Mouse (Mus musculus) layer of hippocampus, adult 8-10 months (tissue): Measurements from ENCODE around the gene Olfr1037. TPM values are rescaled to one million over a fixed set of nuclear protein-coding genes. Genes with fewer than 3 reads are reported as not detected.
"Not testable (repeated sequence)": the region's sequence is repeated elsewhere in the genome, so short reads cannot be mapped to it uniquely, and the experiment has no call there.

Source experiments
- DNase-seq, 2 experiments: peaks; one replicate each; pipeline ENCODE4 v3.0.0; 2022; ENCODE audit warnings: low spot score in 2 of 2
- total RNA-seq, 4 experiments: library from RNA; stranded (reverse); gene quantifications; 2 replicates each; pipeline ENCODE4 v1.2.4; 2022

Olfr1037 gene
- total RNA-seq = not detected

GRCm38 (mm10) chr2:86087285-86087684 lies at the start of gene Olfr1037:
Gene Olfr1037, minus strand, starts transcription at chr2:86087385.
- DNase-seq = no peak

DNA sequence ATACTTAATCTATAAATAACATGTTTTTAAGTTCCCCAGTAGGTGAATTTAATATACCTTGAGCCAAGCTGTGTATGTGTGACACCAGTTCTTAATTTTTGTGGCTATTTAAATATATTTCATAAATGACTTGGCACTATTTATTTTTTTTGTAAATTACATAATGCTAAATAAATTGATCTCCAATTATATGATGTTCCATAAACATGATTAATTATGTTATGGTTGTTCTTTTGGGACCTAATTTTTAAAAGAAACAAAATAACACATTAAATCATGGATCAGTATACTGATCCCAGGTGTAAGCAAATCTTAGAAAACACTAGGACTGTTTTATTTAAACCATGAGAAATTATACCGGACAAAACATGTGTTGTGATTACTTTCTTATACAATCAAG lies 48.6 kb upstream of the Olfr1037 start, which contains the start of gene Olfr1039:
TSS of gene Olfr1039 (minus strand) at position 101 of the 400 bp plus-strand sequence.
- no peak for DNase-seq

DNA sequence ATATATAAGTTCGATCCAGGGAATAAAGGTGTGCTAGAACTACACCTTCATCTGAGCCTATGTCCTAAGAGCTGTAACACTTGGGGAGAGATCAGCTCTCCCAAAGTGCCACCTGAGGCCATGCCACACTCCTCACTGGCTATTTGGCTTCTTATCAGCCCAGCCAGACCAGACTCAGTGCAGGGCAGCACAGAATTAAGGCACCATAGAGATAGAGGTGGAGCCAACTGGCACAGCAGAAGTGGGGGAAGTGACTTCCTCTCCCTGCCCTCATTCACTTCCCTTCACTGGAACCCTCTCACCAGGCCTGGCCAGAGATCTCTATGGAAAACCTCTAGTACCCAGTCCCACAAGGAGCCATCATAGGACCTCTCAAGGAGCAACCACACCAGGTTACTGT lies 6.7 kb downstream of the Olfr1037 start:
- DNase-seq = not testable (repeated sequence)

DNA sequence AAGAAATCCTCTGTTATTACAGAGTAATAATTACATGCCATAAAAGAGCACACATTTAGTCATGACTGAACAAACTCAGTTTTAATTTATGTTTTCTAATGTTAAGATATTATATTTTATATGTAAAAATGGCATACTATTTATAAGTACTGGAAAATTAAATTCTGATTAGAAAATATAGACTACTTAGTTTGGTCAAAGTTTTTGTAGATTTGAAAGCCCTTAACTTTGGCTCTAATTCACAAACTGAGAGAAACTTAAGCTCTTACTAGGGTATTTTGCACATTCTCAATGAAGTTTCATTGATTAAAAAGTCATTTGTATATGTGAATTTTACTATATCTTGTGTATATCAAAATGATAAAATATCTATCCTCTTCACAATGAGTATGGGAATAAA lies 13.5 kb downstream of the Olfr1037 start, which contains the start of gene Olfr1036:
TSS of gene Olfr1036 (plus strand) at position 301 of the 400 bp plus-strand sequence.
- DNase-seq = not testable (repeated sequence)

DNA sequence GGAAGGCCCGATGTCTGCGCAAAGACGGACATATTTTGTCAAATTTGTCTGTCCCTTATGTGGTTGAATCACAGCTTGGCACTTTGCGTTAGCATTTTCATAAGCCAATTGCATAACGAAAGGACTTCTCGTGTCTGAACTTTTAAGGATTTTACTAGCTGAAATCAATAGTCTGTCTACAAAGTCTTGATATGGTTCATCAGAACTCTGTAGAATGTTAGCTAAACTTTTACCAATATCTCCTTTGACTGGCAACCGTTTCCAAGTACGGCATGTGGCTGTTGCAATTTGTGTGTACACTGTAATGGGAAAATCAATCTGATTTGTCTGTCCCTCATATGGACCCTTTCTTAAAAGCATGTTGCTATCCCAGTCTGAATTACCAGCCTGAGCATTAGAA lies 17.0 kb downstream of the Olfr1037 start:
- no peak for DNase-seq

GRCm38 (mm10) chr2:86063766-86064165 lies 23.4 kb downstream of the Olfr1037 start:
- not testable (repeated sequence) for DNase-seq

DNA sequence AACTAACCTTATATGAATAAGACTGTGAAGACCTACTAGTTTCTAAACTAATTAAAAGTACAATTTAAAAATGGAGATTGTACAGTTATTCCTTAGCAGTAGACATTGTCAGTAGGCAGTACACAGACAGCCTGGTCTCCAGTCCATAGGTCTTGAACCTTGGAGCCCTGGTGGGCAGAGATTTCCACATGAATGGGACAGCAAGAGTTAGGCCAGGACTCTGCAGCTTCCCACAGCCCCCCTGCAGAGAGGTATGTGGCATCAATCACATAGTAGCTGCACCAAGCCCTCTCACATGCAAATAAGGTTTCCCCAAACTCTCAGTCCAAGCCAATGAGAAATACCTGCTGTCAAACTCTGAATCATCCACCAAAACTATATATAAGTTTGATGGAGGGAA lies 36.4 kb downstream of the Olfr1037 start:
- DNase-seq = not testable (repeated sequence)

- no peak for DNase-seq
Observed at GRCm38 (mm10) chr2:86045561-86045960, 41.6 kb downstream of the Olfr1037 start, which contains the start of gene Olfr1034. Gene Olfr1034, plus strand, starts transcription at chr2:86045861.

Other genes starting within 250 kb of the Olfr1037 start
- gene Olfr1019, start 241.9 kb downstream of the Olfr1037 start, total RNA-seq = not detected
- not detected for gene Olfr1020, start 240.4 kb downstream of the Olfr1037 start, total RNA-seq
- not detected for gene Olfr1022, start 218.8 kb downstream of the Olfr1037 start, total RNA-seq
- not detected for gene Olfr1023, start 201.7 kb downstream of the Olfr1037 start, total RNA-seq
- gene Olfr1024, start 182.3 kb downstream of the Olfr1037 start, total RNA-seq = not detected
- gene Olfr1025-ps1, start 172.2 kb downstream of the Olfr1037 start, total RNA-seq = not detected
- not detected for gene Olfr1026, start 165.8 kb downstream of the Olfr1037 start, total RNA-seq
- gene Olfr1028, start 136.9 kb downstream of the Olfr1037 start, total RNA-seq = not detected
- not detected for gene Olfr1029, start 113.5 kb downstream of the Olfr1037 start, total RNA-seq
- gene Olfr1030, start 108.1 kb downstream of the Olfr1037 start, total RNA-seq = not detected
- not detected for gene Olfr1031, start 97.1 kb downstream of the Olfr1037 start, total RNA-seq
- gene Olfr1032, start 81.8 kb downstream of the Olfr1037 start, total RNA-seq = not detected
- not detected for gene Olfr1033, start 66.8 kb downstream of the Olfr1037 start, total RNA-seq
- gene Olfr1034, start 41.5 kb downstream of the Olfr1037 start, total RNA-seq = not detected
- gene Olfr1036, start 13.4 kb downstream of the Olfr1037 start, total RNA-seq = not detected
- under 1 TPM in 1 of 4 experiments, not detected in 3; 0.11 TPM for gene Olfr1039, start 48.5 kb upstream of the Olfr1037 start, total RNA-seq
- not detected for gene Olfr1040, start 59.3 kb upstream of the Olfr1037 start, total RNA-seq
- gene Olfr1042, start 74.5 kb upstream of the Olfr1037 start, total RNA-seq = not detected
- not detected for gene Olfr1043, start 80.1 kb upstream of the Olfr1037 start, total RNA-seq
- not detected for gene Olfr1044, start 90.4 kb upstream of the Olfr1037 start, total RNA-seq
- not detected for gene Olfr52, start 98.3 kb upstream of the Olfr1037 start, total RNA-seq
- gene Olfr1045, start 115.6 kb upstream of the Olfr1037 start, total RNA-seq = not detected
- gene Olfr1046, start 131.9 kb upstream of the Olfr1037 start, total RNA-seq = not detected
- gene Olfr1047, start 144.0 kb upstream of the Olfr1037 start, total RNA-seq = not detected
- not detected for gene Olfr1048, start 152.9 kb upstream of the Olfr1037 start, total RNA-seq
- gene Olfr1049, start 170.9 kb upstream of the Olfr1037 start, total RNA-seq = not detected
- not detected for gene Olfr1051, start 191.7 kb upstream of the Olfr1037 start, total RNA-seq
- gene Olfr1052, start 205.1 kb upstream of the Olfr1037 start, total RNA-seq = not detected
- gene Olfr1053, start 227.9 kb upstream of the Olfr1037 start, total RNA-seq = not detected
- gene Olfr1054, start 248.0 kb upstream of the Olfr1037 start, total RNA-seq = not detected